Mouse (Mus musculus) cerebellum, postnatal 14 days (tissue): Measurements from ENCODE around the gene P3h3.

Source experiments
- DNase-seq, 2 experiments: peaks; one replicate each; pipeline ENCODE4 v3.0.0; 2021; ENCODE audit warnings: mixed read lengths in 2 of 2

Gene P3h3

GRCm38 (mm10) chr6:124865766-124866362 lies 8.3 kb upstream of the P3h3 start:
- DNase-seq = peak; percentile 44 to 59

- DNase-seq = peak; percentile 82 to 86
Measured at GRCm38 (mm10) chr6:124863658-124864298, 6.2 kb upstream of the P3h3 start, which contains the start of gene Gpr162. TSS of gene Gpr162 (minus strand) at chr6:124863983.

- DNase-seq = peak; percentile 66
Measured at GRCm38 (mm10) chr6:124863125-124863657, 5.6 kb upstream of the P3h3 start.

GRCm38 (mm10) chr6:124862406-124863124 lies 5.0 kb upstream of the P3h3 start:
- DNase-seq = peak; percentile 38 to 45

- peak in 1 of 2 experiments; percentile 52 for DNase-seq
Measured at GRCm38 (mm10) chr6:124861802-124862201, 4.2 kb upstream of the P3h3 start.

GRCm38 (mm10) chr6:124861266-124861665 lies 3.7 kb upstream of the P3h3 start:
- peak; percentile 52 to 61 for DNase-seq

GRCm38 (mm10) chr6:124860511-124860910 lies 3.0 kb upstream of the P3h3 start:
- DNase-seq = no peak

- peak; percentile 95 to 98 for DNase-seq
Measured at GRCm38 (mm10) chr6:124859725-124860124, 2.2 kb upstream of the P3h3 start.

GRCm38 (mm10) chr6:124858561-124859318 lies 1.2 kb upstream of the P3h3 start:
- DNase-seq = peak in 1 of 2 experiments; percentile 33

GRCm38 (mm10) chr6:124857840-124858530 lies 433 bp upstream of the P3h3 start:
- peak in 1 of 2 experiments; percentile 36 for DNase-seq

GRCm38 (mm10) chr6:124856321-124856720 lies 1.2 kb downstream of the P3h3 start:
- DNase-seq = peak; percentile 74 to 85

- DNase-seq = no peak
Measured at GRCm38 (mm10) chr6:124854647-124855046, 2.9 kb downstream of the P3h3 start.

- no peak for DNase-seq
Measured at GRCm38 (mm10) chr6:124850535-124850934, 7.0 kb downstream of the P3h3 start.

GRCm38 (mm10) chr6:124847305-124847704 lies 10.2 kb downstream of the P3h3 start:
- peak; percentile 98 to 99 for DNase-seq

- peak; percentile 36 to 69 for DNase-seq
Measured at GRCm38 (mm10) chr6:124840241-124841167, 17.0 kb downstream of the P3h3 start, which contains the start of gene Gnb3. TSS of gene Gnb3 (minus strand) at chr6:124840275.

- DNase-seq = peak; percentile 39 to 63
Measured at GRCm38 (mm10) chr6:124839805-124840204, 17.7 kb downstream of the P3h3 start.

GRCm38 (mm10) chr6:124836411-124836810 lies 21.1 kb downstream of the P3h3 start:
- no peak for DNase-seq

GRCm38 (mm10) chr6:124835531-124835930 lies 22.0 kb downstream of the P3h3 start:
- no peak for DNase-seq

- DNase-seq = no peak
Measured at GRCm38 (mm10) chr6:124834512-124835081, 23.0 kb downstream of the P3h3 start.

- no peak for DNase-seq
Measured at GRCm38 (mm10) chr6:124831649-124832048, 25.9 kb downstream of the P3h3 start.
